Mouse (Mus musculus) hindbrain, embryonic 16.5 days (tissue): ENCODE results near the gene Gm29609. TPM values are rescaled to one million over a fixed set of nuclear protein-coding genes. Genes with fewer than 3 reads are reported as not detected.
"Not testable (repeated sequence)": the region's sequence is repeated elsewhere in the genome, so short reads cannot be mapped to it uniquely, and the experiment has no call there.

ENCODE experiments used
- ATAC-seq: fragments of 200-750 bp; cut with Nextera tagmentation; 2 replicates; pipeline ENCODE4 v1.8.0; 2017; ENCODE audit warnings: moderate TSS enrichment, moderate library complexity
- H3K27ac ChIP-seq: fragments of 300-500 bp; sonication (generic); 2 replicates; pipeline ENCODE4 v1.5.1; 2014; ENCODE audit warnings: low read depth, mild to moderate bottlenecking, control low read depth, low read length, moderate library complexity
- H3K27me3 ChIP-seq: fragments of 300-500 bp; sonication (generic); replicated peaks from 2 replicates; pipeline ENCODE4 v1.6.1; 2014; ENCODE audit warnings: low read length; ENCODE audit not compliant: control insufficient read depth, insufficient read depth
- H3K36me3 ChIP-seq: fragments of 300-500 bp; sonication (generic); 2 replicates; pipeline ENCODE4 v1.6.1; 2014; ENCODE audit warnings: mild to moderate bottlenecking, low read length, moderate library complexity, mixed read lengths; ENCODE audit not compliant: control insufficient read depth, insufficient read depth
- H3K4me1 ChIP-seq: fragments of 300-500 bp; sonication (generic); 2 replicates; pipeline ENCODE4 v1.6.1; 2014; ENCODE audit warnings: low read depth, low read length; ENCODE audit not compliant: control insufficient read depth, insufficient read depth
- H3K4me2 ChIP-seq: fragments of 300-500 bp; sonication (generic); 2 replicates; pipeline ENCODE4 v1.6.1; 2014; ENCODE audit warnings: mild to moderate bottlenecking, low read length, control low read depth, moderate library complexity
- H3K4me3 ChIP-seq: fragments of 300-500 bp; sonication (generic); 2 replicates; pipeline ENCODE4 v1.5.1; 2014; ENCODE audit warnings: mild to moderate bottlenecking, low read length, control low read depth, moderate library complexity
- H3K9ac ChIP-seq: fragments of 300-500 bp; sonication (generic); 2 replicates; pipeline ENCODE4 v1.6.1; 2014; ENCODE audit warnings: low read depth, mild to moderate bottlenecking, control low read depth, low read length, moderate library complexity
- H3K9me3 ChIP-seq: fragments of 300-500 bp; sonication (generic); 2 replicates; pipeline ENCODE4 v1.6.1; 2014; ENCODE audit warnings: mild to moderate bottlenecking, low read length, moderate library complexity; ENCODE audit not compliant: control insufficient read depth
- WGBS: fragments of 180-500 bp; shearing (Covaris S2); extraction: QIAGEN DNeasy Blood & Tissue Kit; methylation state at CpG from one replicate; pipeline ENCODE4 v1.1.7; 2014; 5-methylcytosine and 5-hydroxymethylcytosine counted together
- polyA plus RNA-seq: library from polyadenylated mRNA; unstranded; fragments of >200 nt; fragmentation: Nextera tagmentation; extraction: Ambion mirVana; gene quantifications from 2 replicates; pipeline ENCODE4 v1.2.1, GENCODE M21; 2015

The Gm29609 gene
- polyA plus RNA-seq, 1 experiment from 2014 or later, result 2.1 TPM

- H3K9ac ChIP-seq, result no peak overlapping the region
- WGBS, result 59% methylated on average over 6 of the region's 7 CpGs
- H3K4me2 ChIP-seq, result peak overlapping the region; percentile 17; the same call in 1 of the 2 replicates
- H3K27ac ChIP-seq, result no peak overlapping the region
- H3K4me1 ChIP-seq, result peaks cover 7% of the 10 kb centered on the region
- no peak for ATAC-seq
- no peaks in the 10 kb centered on the region for H3K36me3 ChIP-seq
- H3K4me3 ChIP-seq, result no peak overlapping the region
- no peaks in the 10 kb centered on the region for H3K9me3 ChIP-seq
- no peaks in the 10 kb centered on the region for H3K27me3 ChIP-seq
Observed at GRCm38 (mm10) chr5:31218294-31218693, 38.6 kb upstream of the Gm29609 start.

- 94% methylated on average over 6 of the region's 6 CpGs for WGBS
- H3K4me3 ChIP-seq, result not testable (repeated sequence)
Observed at GRCm38 (mm10) chr5:31216554-31216953, 36.8 kb upstream of the Gm29609 start.

GRCm38 (mm10) chr5:31204421-31204820 is 24.7 kb upstream of the Gm29609 start:
- no peaks in the 10 kb centered on the region for H3K27me3 ChIP-seq
- H3K27ac ChIP-seq, result no peak overlapping the region
- no peak overlapping the region for H3K4me2 ChIP-seq
- H3K36me3 ChIP-seq, result peaks cover 49% of the 10 kb centered on the region
- H3K9me3 ChIP-seq, result peaks cover 5% of the 10 kb centered on the region; the same call in 1 of the 2 replicates
- peaks cover 18% of the 10 kb centered on the region for H3K4me1 ChIP-seq
- H3K4me3 ChIP-seq, result no peak overlapping the region
- 95% methylated on average over 6 of the region's 6 CpGs for WGBS
- H3K9ac ChIP-seq, result no peak overlapping the region
- ATAC-seq, result no peak

More at GRCm38 (mm10) chr5:31216554-31216953, 36.8 kb upstream of the Gm29609 start:
- ATAC-seq, H3K4me1 ChIP-seq, H3K27ac ChIP-seq, H3K36me3 ChIP-seq, H3K9ac ChIP-seq, H3K4me2 ChIP-seq, H3K27me3 ChIP-seq, H3K9me3 ChIP-seq: not testable (repeated sequence)

- H3K4me2 ChIP-seq, result no peak overlapping the region
- H3K4me3 ChIP-seq, result no peak overlapping the region
- H3K9me3 ChIP-seq, result peaks cover 5% of the 10 kb centered on the region; the same call in 1 of the 2 replicates
- no peak overlapping the region for H3K9ac ChIP-seq
- ATAC-seq, result no peak
- no peak overlapping the region for H3K27ac ChIP-seq
- 89% methylated on average over 2 of the region's 2 CpGs for WGBS
- peaks cover 18% of the 10 kb centered on the region for H3K4me1 ChIP-seq
- peaks cover 54% of the 10 kb centered on the region for H3K36me3 ChIP-seq
- no peaks in the 10 kb centered on the region for H3K27me3 ChIP-seq
Observed at GRCm38 (mm10) chr5:31203866-31204265, 24.2 kb upstream of the Gm29609 start.

GRCm38 (mm10) chr5:31202933-31203332 is 23.2 kb upstream of the Gm29609 start:
- Histone ChIP-seq H3K27me3 (no peaks in the 10 kb centered on the region), H3K4me2 (peak overlapping the region; percentile 83), H3K4me1 (peaks cover 18% of the 10 kb centered on the region), H3K36me3 (peaks cover 64% of the 10 kb centered on the region), H3K9ac (no peak overlapping the region), H3K27ac (no peak overlapping the region), H3K4me3 (peak overlapping the region; percentile 85; the same call in 1 of the 2 replicates), H3K9me3 (peaks cover 5% of the 10 kb centered on the region; the same call in 1 of the 2 replicates)
- WGBS, result 90% methylated on average over 7 of the region's 7 CpGs
- ATAC-seq, result no peak

- peak; percentile 98 for ATAC-seq
- H3K27me3 ChIP-seq, result no peaks in the 10 kb centered on the region
- peaks cover 63% of the 10 kb centered on the region for H3K36me3 ChIP-seq
- WGBS, result under 1% methylated on average over 47 of the region's 53 CpGs
- H3K4me1 ChIP-seq, result peaks cover 18% of the 10 kb centered on the region
- H3K27ac ChIP-seq, result peak within 1 kb of the TSS; percentile 89
- H3K4me3 ChIP-seq, result peak within 1 kb of the TSS; percentile 85
- peak within 1 kb of the TSS; percentile 93 for H3K4me2 ChIP-seq
- peaks cover 5% of the 10 kb centered on the region; the same call in 1 of the 2 replicates for H3K9me3 ChIP-seq
- H3K9ac ChIP-seq, result peak within 1 kb of the TSS; percentile 90
Observed at GRCm38 (mm10) chr5:31201742-31202590, 22.3 kb upstream of the Gm29609 start, which contains the start of gene Zfp513. Gene Zfp513 (minus strand): TSS chr5:31202303.

- whole genome bisulfite sequencing, result 24% methylated on average over 13 of the region's 13 CpGs
Observed at GRCm38 (mm10) chr5:31201042-31201741, 21.5 kb upstream of the Gm29609 start.

GRCm38 (mm10) chr5:31200327-31200768 is 20.6 kb upstream of the Gm29609 start:
- no peak overlapping the region for H3K9ac ChIP-seq

More at GRCm38 (mm10) chr5:31201042-31201741, 21.5 kb upstream of the Gm29609 start:
- peak overlapping the region; percentile 85 for H3K4me3 ChIP-seq
- H3K27me3 ChIP-seq, result no peaks in the 10 kb centered on the region
- no peak for ATAC-seq
- peak overlapping the region; percentile 89 for H3K27ac ChIP-seq
- H3K9me3 ChIP-seq, result peaks cover 5% of the 10 kb centered on the region; the same call in 1 of the 2 replicates
- peaks cover 18% of the 10 kb centered on the region for H3K4me1 ChIP-seq
- H3K36me3 ChIP-seq, result peaks cover 66% of the 10 kb centered on the region
- peak overlapping the region; percentile 93 for H3K4me2 ChIP-seq
- peak overlapping the region; percentile 90 for H3K9ac ChIP-seq

GRCm38 (mm10) chr5:31199893-31200292 is 20.2 kb upstream of the Gm29609 start:
- no peak for ATAC-seq
- H3K4me3 ChIP-seq, result no peak overlapping the region
- H3K9ac ChIP-seq, result no peak overlapping the region
- 74% methylated on average over 9 of the region's 9 CpGs for WGBS
- H3K27me3 ChIP-seq, result no peaks in the 10 kb centered on the region
- peaks cover 66% of the 10 kb centered on the region for H3K36me3 ChIP-seq
- H3K27ac ChIP-seq, result no peak overlapping the region
- peaks cover 5% of the 10 kb centered on the region; the same call in 1 of the 2 replicates for H3K9me3 ChIP-seq
- H3K4me1 ChIP-seq, result peaks cover 18% of the 10 kb centered on the region
- H3K4me2 ChIP-seq, result no peak overlapping the region

More at GRCm38 (mm10) chr5:31200327-31200768, 20.6 kb upstream of the Gm29609 start:
- Histone ChIP-seq H3K27me3 (no peaks in the 10 kb centered on the region), H3K4me3 (no peak overlapping the region), H3K4me2 (no peak overlapping the region), H3K9me3 (peaks cover 5% of the 10 kb centered on the region; the same call in 1 of the 2 replicates), H3K4me1 (peaks cover 18% of the 10 kb centered on the region), H3K36me3 (peaks cover 67% of the 10 kb centered on the region), H3K27ac (no peak overlapping the region)
- no peak for ATAC-seq
- 91% methylated on average over 27 of the region's 27 CpGs for WGBS
